25 mouse cellular contexts compared by ENCODE assay signal in genomic region chrX:106987779-106988178, GRCm38 (mm10).
DNase-seq lines count a peak whose midpoint lies in the region; ATAC-seq and TF ChIP-seq lines count a peak whose summit lies in the region.
"Had no signal": no experiment of that assay in that cellular context is flagged by ENCODE, and none has a peak within 500 bp of the region (broad histone marks: within the 10 kb centered on the region; RNA-seq: fewer than 3 reads in every experiment).

No protein-coding gene starts in this region.

- no peak overlapping the region for H3K9ac ChIP-seq in forebrain, embryonic 14.5 days (ENCODE audit: low read length)
- no peak overlapping the region for H3K9ac ChIP-seq in forebrain, embryonic 13.5 days
- no peak overlapping the region for H3K9ac ChIP-seq in liver, postnatal 0 days (replicated peaks)
- H3K9ac ChIP-seq: forebrain, postnatal 0 days; heart, embryonic 13.5 days; hindbrain, embryonic 13.5 days; limb, embryonic 15.5 days; liver, embryonic 14.5 days; lung, embryonic 15.5 days; neural tube, embryonic 15.5 days had no signal

- no peaks in the 10 kb centered on the region for H3K36me3 ChIP-seq in forebrain, embryonic 14.5 days (ENCODE audit: control insufficient read depth, insufficient read depth, low read length)
- H3K36me3 ChIP-seq in forebrain, embryonic 13.5 days (ENCODE audit: poor library complexity, severe bottlenecking): no peaks in the 10 kb centered on the region
- H3K36me3 ChIP-seq in liver, postnatal 0 days (replicated peaks; ENCODE audit: insufficient read depth, low read length): no peaks in the 10 kb centered on the region
- H3K36me3 ChIP-seq: G1E; heart, embryonic 13.5 days; hindbrain, embryonic 13.5 days; limb, embryonic 15.5 days; lung, embryonic 15.5 days; neural tube, embryonic 15.5 days had no signal

- no peak overlapping the region for H3K4me2 ChIP-seq in forebrain, embryonic 14.5 days (ENCODE audit: low read length)
- H3K4me2 ChIP-seq in forebrain, embryonic 13.5 days: no peak overlapping the region
- H3K4me2 ChIP-seq in liver, postnatal 0 days (ENCODE audit: low read depth, low read length): no peak overlapping the region
- H3K4me2 ChIP-seq: heart, embryonic 13.5 days; hindbrain, embryonic 13.5 days; limb, embryonic 15.5 days; lung, embryonic 15.5 days; neural tube, embryonic 15.5 days had no signal

- 18% methylated on average over 4 of the region's 4 CpGs for WGBS in forebrain, embryonic 14.5 days
- WGBS in forebrain, embryonic 13.5 days: 19% methylated on average over 4 of the region's 4 CpGs
- WGBS in liver, postnatal 0 days (ENCODE audit: insufficient replicate concordance): 57% methylated on average over 4 of the region's 4 CpGs

- H3K4me3 ChIP-seq in forebrain, embryonic 14.5 days (ENCODE audit: low read depth, low read length): no peak overlapping the region
- H3K4me3 ChIP-seq in forebrain, embryonic 13.5 days: no peak overlapping the region
- H3K4me3 ChIP-seq in liver, postnatal 0 days (ENCODE audit: low read depth, low read length): no peak overlapping the region
- H3K4me3 ChIP-seq: heart, embryonic 13.5 days; hindbrain, embryonic 13.5 days; limb, embryonic 15.5 days; lung, embryonic 15.5 days; neural tube, embryonic 15.5 days had no signal

- H3K4me1 ChIP-seq in forebrain, embryonic 14.5 days (ENCODE audit: control insufficient read depth, insufficient read depth, low read length): no peaks in the 10 kb centered on the region
- no peaks in the 10 kb centered on the region for H3K4me1 ChIP-seq in forebrain, embryonic 13.5 days
- no peaks in the 10 kb centered on the region for H3K4me1 ChIP-seq in liver, postnatal 0 days (ENCODE audit: insufficient read depth)
- H3K4me1 ChIP-seq: heart, embryonic 13.5 days; hindbrain, embryonic 13.5 days; limb, embryonic 15.5 days; lung, embryonic 15.5 days; neural tube, embryonic 15.5 days had no signal

- H3K9me3 ChIP-seq in forebrain, embryonic 14.5 days (replicated peaks; ENCODE audit: control insufficient read depth, low read length): no peaks in the 10 kb centered on the region
- no peaks in the 10 kb centered on the region for H3K9me3 ChIP-seq in forebrain, embryonic 13.5 days (replicated peaks)
- no peaks in the 10 kb centered on the region for H3K9me3 ChIP-seq in liver, postnatal 0 days (ENCODE audit: low read length)
- H3K9me3 ChIP-seq: G1E; heart, embryonic 13.5 days; hindbrain, embryonic 13.5 days; limb, embryonic 15.5 days; lung, embryonic 15.5 days; neural tube, embryonic 15.5 days had no signal

- H3K27me3 ChIP-seq in forebrain, embryonic 14.5 days (replicated peaks; ENCODE audit: control insufficient read depth, insufficient read depth, low read length): no peaks in the 10 kb centered on the region
- no peaks in the 10 kb centered on the region for H3K27me3 ChIP-seq in forebrain, embryonic 13.5 days
- H3K27me3 ChIP-seq in liver, postnatal 0 days (ENCODE audit: insufficient read depth, low read length): no peaks in the 10 kb centered on the region
- H3K27me3 ChIP-seq: heart, embryonic 13.5 days; hindbrain, embryonic 13.5 days; limb, embryonic 15.5 days; lung, embryonic 15.5 days; neural tube, embryonic 15.5 days had no signal

- ATAC-seq in forebrain, embryonic 14.5 days: no peak
- no peak for ATAC-seq in forebrain, embryonic 13.5 days
- no peak for ATAC-seq in liver, postnatal 0 days
- ATAC-seq: CD4-positive, CD25-positive, alpha-beta regulatory T cell, adult 4 months; forebrain, postnatal 0 days had no signal

- peak; percentile 22 for DNase-seq in forebrain, embryonic 14.5 days (ENCODE audit: low spot score)
- DNase-seq in thymus, postnatal 14 days: peak; percentile 36
- DNase-seq in thymus, postnatal 0 days (ENCODE audit: low spot score): no peak
- peak; percentile 23 for DNase-seq in embryo, embryonic 11 days
- DNase-seq in gastrocnemius, adult 8-10 months (ENCODE audit: low spot score in 2 of 2): no peak
- DNase-seq in liver, postnatal 0 days: no peak
- DNase-seq: adrenal gland, postnatal 36 days; cerebellum, adult 11-12 months; cerebellum, postnatal 10 days; forebrain, postnatal 0 days; gastrocnemius, postnatal 25 days; heart, adult 18-20 months; heart, postnatal 14 days; kidney, adult 11 months; left cerebral cortex, postnatal 4 days; lung, postnatal 4 days had no signal

- no peak for TF ChIP-seq CTCF in liver, postnatal 0 days (IDR thresholded peaks at IDR 0.05; ENCODE audit: low read depth)

- TF ChIP-seq EP300 in liver, postnatal 0 days (IDR thresholded peaks at IDR 0.05; ENCODE audit: low read depth): no peak

- no peak overlapping the region for H3K27ac ChIP-seq in forebrain, embryonic 14.5 days (ENCODE audit: low read depth, low read length)
- no peak overlapping the region for H3K27ac ChIP-seq in forebrain, embryonic 13.5 days
- no peak overlapping the region for H3K27ac ChIP-seq in liver, postnatal 0 days (ENCODE audit: low read depth)
- H3K27ac ChIP-seq: heart, embryonic 13.5 days; hindbrain, embryonic 13.5 days; limb, embryonic 15.5 days; liver, embryonic 14.5 days; lung, embryonic 15.5 days; neural tube, embryonic 15.5 days had no signal

Comparison
In these comparisons a context has a peak if more than half of its experiments do, and no peak if none do; other contexts are left out.
1. DNase-seq: peak in forebrain, embryonic 14.5 days (single experiment), thymus, postnatal 14 days (single experiment) and embryo, embryonic 11 days (single experiment); none in thymus, postnatal 0 days (single experiment), gastrocnemius, adult 8-10 months (0 of 2) and liver, postnatal 0 days (single experiment).